Comparison of ENCODE assay signal across 8 mouse cellular contexts in the genomic region with DNA sequence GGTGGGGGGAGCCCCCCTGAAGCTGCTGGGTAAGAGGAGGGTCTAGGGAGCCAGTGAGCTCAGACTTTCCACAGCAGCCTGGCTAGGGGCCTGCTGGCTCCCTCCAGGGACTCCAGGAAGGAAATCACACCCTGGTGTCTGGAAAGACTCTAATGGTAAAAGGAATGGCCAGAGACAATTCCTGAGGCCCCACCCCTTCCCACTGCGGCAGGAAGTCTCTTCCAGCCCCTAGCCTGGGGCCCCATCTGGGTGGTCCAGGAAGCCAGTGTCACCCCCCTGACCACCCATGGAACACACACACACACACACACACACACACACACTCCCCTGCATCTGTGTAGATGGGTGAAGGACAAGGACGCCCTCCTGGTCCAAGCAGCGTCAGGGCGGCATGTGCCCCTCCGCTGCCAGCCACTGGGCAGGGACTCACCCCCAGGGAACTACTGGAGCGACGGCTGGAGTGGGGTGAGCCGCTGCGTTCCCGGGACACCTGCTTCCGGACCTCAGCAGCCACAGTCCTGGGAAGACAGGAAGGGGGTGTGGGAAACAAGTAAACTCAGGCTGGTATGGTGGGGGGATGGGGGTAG. TPM values are rescaled to one million over a fixed set of nuclear protein-coding genes. Genes with fewer than 3 reads are reported as not detected.
DNase-seq lines count a peak whose midpoint lies in the region; ATAC-seq and TF ChIP-seq lines count a peak whose summit lies in the region.

No protein-coding gene starts in this region.

- WGBS in heart, embryonic 13.5 days, result 10% methylated on average over 11 of the region's 11 CpGs
- 4% methylated on average over 11 of the region's 11 CpGs for WGBS in kidney, embryonic 16.5 days

- TF ChIP-seq CTCF in E14TG2a.4 (conservative IDR thresholded peaks at IDR 0.05; ENCODE audit: low read length), result no peak

- peak; percentile 67 for DNase-seq in embryo, embryonic 9.5 days (ENCODE audit: extremely low spot score)
- DNase-seq in lung, postnatal 14 days, result peak; percentile 78
- DNase-seq in layer of hippocampus, adult 11-12 months (ENCODE audit: low spot score), result no peak
- DNase-seq in cerebellum, postnatal 25 days, result no peak

- no peaks in the 10 kb centered on the region for H3K9me3 ChIP-seq in E14TG2a.4 (ENCODE audit: low read length)
- H3K9me3 ChIP-seq in heart, embryonic 13.5 days, result no peaks in the 10 kb centered on the region
- H3K9me3 ChIP-seq in kidney, embryonic 16.5 days (ENCODE audit: low read length), result no peaks in the 10 kb centered on the region

- H3K27me3 ChIP-seq in E14TG2a.4 (ENCODE audit: insufficient read depth, low read length), result no peaks in the 10 kb centered on the region
- no peaks in the 10 kb centered on the region for H3K27me3 ChIP-seq in heart, embryonic 13.5 days (replicated peaks)
- H3K27me3 ChIP-seq in kidney, embryonic 16.5 days (ENCODE audit: insufficient read depth, low read length), result no peaks in the 10 kb centered on the region

- peak; percentile 52; the same call in 1 of the 2 replicates for ATAC-seq in heart, embryonic 13.5 days (ENCODE audit: extremely low read depth, insufficient number of reproducible peaks, low FRiP score, low TSS enrichment)
- peak; percentile 80 for ATAC-seq in kidney, embryonic 16.5 days (ENCODE audit: low FRiP score, low TSS enrichment)
- no peak for ATAC-seq in erythroid progenitor cell, adult 5-6 weeks (replicated peaks; ENCODE audit: low FRiP score, poor library complexity, severe bottlenecking)

- H3K4me2 ChIP-seq in heart, embryonic 13.5 days, result peak overlapping the region; percentile 72
- peak overlapping the region; percentile 56 for H3K4me2 ChIP-seq in kidney, embryonic 16.5 days (replicated peaks; ENCODE audit: low read depth, low read length)

- H3K36me3 ChIP-seq in E14TG2a.4 (ENCODE audit: insufficient read depth, low read length), result peaks cover 80% of the 10 kb centered on the region
- H3K36me3 ChIP-seq in heart, embryonic 13.5 days, result peaks cover 36% of the 10 kb centered on the region
- peaks cover 31% of the 10 kb centered on the region for H3K36me3 ChIP-seq in kidney, embryonic 16.5 days (ENCODE audit: insufficient read depth, low read length)

- H3K27ac ChIP-seq in heart, embryonic 13.5 days (replicated peaks), result peak overlapping the region; percentile 95
- peak overlapping the region; percentile 88 for H3K27ac ChIP-seq in kidney, embryonic 16.5 days (ENCODE audit: low read length)

- H3K4me1 ChIP-seq in E14TG2a.4 (replicated peaks; ENCODE audit: low read depth, low read length), result peaks cover 94% of the 10 kb centered on the region
- peaks cover 70% of the 10 kb centered on the region for H3K4me1 ChIP-seq in heart, embryonic 13.5 days
- H3K4me1 ChIP-seq in kidney, embryonic 16.5 days (ENCODE audit: insufficient read depth, low read length), result peaks cover 59% of the 10 kb centered on the region

- H3K9ac ChIP-seq in heart, embryonic 13.5 days, result peak overlapping the region; percentile 80
- peak overlapping the region; percentile 47 for H3K9ac ChIP-seq in kidney, embryonic 16.5 days (replicated peaks; ENCODE audit: low read length)

- peak overlapping the region; percentile 80 for H3K4me3 ChIP-seq in E14TG2a.4 (replicated peaks; ENCODE audit: low read length)
- peak overlapping the region; percentile 46 for H3K4me3 ChIP-seq in heart, embryonic 13.5 days
- peak overlapping the region; percentile 38 for H3K4me3 ChIP-seq in kidney, embryonic 16.5 days (ENCODE audit: low read length)

RNA-seq across cellular contexts. Expression of a gene that starts 5.6 kb away (rescaled TPM):
- 48.4 and 50.3 TPM in 2 replicates for polyA plus RNA-seq in heart, embryonic 13.5 days (2015; fragmentation: Nextera tagmentation; extraction: Ambion mirVana)
- polyA plus RNA-seq in kidney, embryonic 16.5 days (2015; fragmentation: Nextera tagmentation; extraction: Ambion mirVana), result 46.8 and 47.1 TPM in 2 replicates
- total RNA-seq in erythroid progenitor cell, adult 5-6 weeks (2015; ENCODE audit: low replicate concordance), result 2.9 TPM in 1 of 2 replicates, not detected in the other
- 0.26 TPM in 1 of 2 replicates, not detected in the other for total RNA-seq in erythroid progenitor cell, adult 5-6 weeks (2017; ENCODE audit: low replicate concordance)

RNA-seq across cellular contexts. Expression of a gene that starts 11.5 kb away (rescaled TPM):
- 1.6 and 2.3 TPM in 2 replicates for polyA plus RNA-seq in heart, embryonic 13.5 days (2015; fragmentation: Nextera tagmentation; extraction: Ambion mirVana)
- polyA plus RNA-seq in kidney, embryonic 16.5 days (2015; fragmentation: Nextera tagmentation; extraction: Ambion mirVana), result 5.4 and 6.0 TPM in 2 replicates
- total RNA-seq in erythroid progenitor cell, adult 5-6 weeks (2015; ENCODE audit: low replicate concordance), result not detected in 2 replicates
- not detected in 2 replicates for total RNA-seq in erythroid progenitor cell, adult 5-6 weeks (2017; ENCODE audit: low replicate concordance)

RNA-seq across cellular contexts. Expression of a gene that starts 48.3 kb away (rescaled TPM):
- 16.0 and 16.9 TPM in 2 replicates for polyA plus RNA-seq in heart, embryonic 13.5 days (2015; fragmentation: Nextera tagmentation; extraction: Ambion mirVana)
- polyA plus RNA-seq in kidney, embryonic 16.5 days (2015; fragmentation: Nextera tagmentation; extraction: Ambion mirVana), result 18.7 and 19.7 TPM in 2 replicates
- total RNA-seq in erythroid progenitor cell, adult 5-6 weeks (2015; ENCODE audit: low replicate concordance), result not detected in 2 replicates
- total RNA-seq in erythroid progenitor cell, adult 5-6 weeks (2017; ENCODE audit: low replicate concordance), result 0.51 TPM in 1 of 2 replicates, not detected in the other

Comparison
In these comparisons a context has a peak if more than half of its experiments do, and no peak if none do; other contexts are left out.
1. DNase-seq: peak in embryo, embryonic 9.5 days (single experiment) and lung, postnatal 14 days (single experiment); none in layer of hippocampus, adult 11-12 months (single experiment) and cerebellum, postnatal 25 days (0 of 2).
2. Peak in every context shown above with its lines, with median percentiles within 50 percentile points of each other: H3K4me3 ChIP-seq.